Mouse (Mus musculus) adrenal gland, adult 8-10 months (tissue): ENCODE measurements at regions not wholly inside any gene's neighbourhood (a gene's known extent, or its start where the extent isn't known, plus 50 kb on each side); places are given as distances from the start of the nearest gene placed in this dataset.

ENCODE experiments used
- DNase-seq: peaks from one replicate; pipeline ENCODE4 v3.0.0; 2022
- microRNA-seq, 2 experiments: library from miRNA; unstranded; fragments of <30 nt; microRNA quantifications; one replicate each; pipeline ENCODE4 v1.2.0; 2022

- DNase-seq: no peak
Observed at GRCm38 (mm10) chr8:15244770-15245485, 199.1 kb upstream of the BB014433 start.

- no peak for DNase-seq
Observed at GRCm38 (mm10) chr8:15235410-15235809, 189.5 kb upstream of the BB014433 start.

GRCm38 (mm10) chr8:15233241-15233640, 187.4 kb upstream of the BB014433 start:
- DNase-seq: no peak

DNA sequence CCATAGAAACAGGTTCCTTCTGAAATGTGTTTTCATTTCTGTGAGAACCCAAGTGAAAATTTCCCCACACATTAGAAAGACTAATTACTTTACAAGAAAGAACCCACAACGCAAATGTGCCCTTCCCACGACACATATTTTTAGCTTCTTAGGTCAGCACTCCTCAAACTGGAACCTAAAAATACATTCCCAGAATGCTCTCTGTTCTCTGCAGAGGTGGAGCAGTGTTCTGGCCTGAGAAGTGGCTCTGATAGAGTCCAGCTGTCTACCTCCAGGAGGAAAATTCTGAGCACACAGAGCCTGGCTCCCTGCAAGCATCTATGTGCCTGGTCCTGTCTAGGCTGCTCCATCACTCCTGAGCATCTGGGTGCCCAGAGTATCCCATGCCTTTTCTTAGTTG, 184.3 kb upstream of the BB014433 start:
- no peak for DNase-seq

DNA sequence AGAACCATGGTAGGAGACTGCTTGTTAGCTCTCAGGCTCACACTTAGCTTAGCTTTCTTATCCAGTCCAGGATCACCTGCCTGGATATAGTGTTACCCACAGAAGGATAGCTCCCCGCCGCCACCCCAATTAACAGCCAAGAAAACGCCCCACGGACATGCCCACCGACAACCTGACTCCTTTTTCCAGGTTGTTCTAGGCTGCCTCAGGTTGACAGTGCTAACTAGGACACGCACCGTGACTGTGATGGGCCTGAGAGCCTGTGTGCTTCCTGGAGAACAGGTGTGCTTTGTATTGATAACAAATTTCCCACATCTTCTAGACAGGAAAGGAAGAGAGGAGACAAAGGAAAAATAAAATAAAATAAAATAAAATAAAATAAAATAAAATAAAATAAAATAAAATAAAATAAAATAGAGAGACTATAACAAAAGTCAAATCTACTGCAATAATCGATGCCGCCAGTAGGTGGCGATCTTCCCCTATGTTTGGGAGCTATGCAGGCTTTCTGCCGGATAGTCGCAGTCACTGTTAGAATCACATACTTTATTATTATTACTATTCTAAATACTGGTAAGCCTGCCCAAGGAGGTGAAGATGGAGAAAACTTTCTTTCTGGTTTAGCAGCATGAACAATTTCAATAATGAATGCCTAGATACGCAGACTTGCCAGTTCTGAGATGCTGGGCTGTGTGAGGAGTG, 175.5 kb upstream of the BB014433 start:
- no peak for DNase-seq

GRCm38 (mm10) chr8:15209856-15210521, 164.1 kb upstream of the BB014433 start:
- no peak for DNase-seq

GRCm38 (mm10) chr8:15201556-15201955, 155.7 kb upstream of the BB014433 start:
- no peak for DNase-seq

DNA sequence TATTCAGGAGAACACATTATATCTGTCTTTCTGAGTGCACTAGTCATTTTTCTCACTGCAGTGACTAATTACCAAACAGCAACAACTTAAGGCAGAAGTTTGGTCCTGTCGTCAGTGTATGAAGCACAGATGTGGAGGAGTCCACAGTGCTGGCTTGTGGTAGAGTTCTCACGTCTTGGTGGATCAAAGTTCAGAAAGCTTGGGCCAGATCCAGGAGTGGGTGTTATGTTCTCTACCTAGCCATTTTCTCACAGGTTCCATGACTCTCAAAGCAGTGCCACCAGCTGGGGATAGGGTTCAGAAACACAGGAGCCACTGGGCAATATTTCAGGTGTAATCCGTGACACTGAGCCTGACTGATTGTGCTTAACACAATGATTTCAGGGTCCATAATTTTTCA, 144.8 kb upstream of the BB014433 start:
- no peak for DNase-seq

- DNase-seq: no peak
Observed at GRCm38 (mm10) chr8:15189079-15189612, 143.3 kb upstream of the BB014433 start.

Small RNA genes lying in the stretch of these regions (microRNA-seq; reads per million reads assigned to microRNA genes)
- 0 reads per million in 2 experiments for gene Gm25255
- 0 reads per million in 2 experiments for gene Gm25871
